Mouse (Mus musculus) thymus, postnatal 25 days (tissue): ENCODE results near the gene Erp29.

Source experiments
- DNase-seq: peaks from one replicate; pipeline ENCODE4 v3.0.0; 2022

Gene Erp29

GRCm38 (mm10) chr5:121452026-121452869 lies at the start of gene Erp29:
Gene Erp29 (minus strand): TSS chr5:121452506.
- peak; percentile 100 for DNase-seq

- DNase-seq, result peak; percentile 15
Observed at GRCm38 (mm10) chr5:121501424-121501996, 49.2 kb upstream of the Erp29 start.

GRCm38 (mm10) chr5:121500719-121501118 lies 48.4 kb upstream of the Erp29 start:
- DNase-seq, result no peak

- no peak for DNase-seq
Observed at GRCm38 (mm10) chr5:121493305-121493704, 41.0 kb upstream of the Erp29 start.

- DNase-seq, result no peak
Observed at GRCm38 (mm10) chr5:121484801-121485200, 32.5 kb upstream of the Erp29 start.

- DNase-seq, result peak; percentile 18
Observed at GRCm38 (mm10) chr5:121477680-121478079, 25.4 kb upstream of the Erp29 start.

GRCm38 (mm10) chr5:121476040-121476439 lies 23.7 kb upstream of the Erp29 start:
- DNase-seq, result no peak

- DNase-seq, result no peak
Observed at GRCm38 (mm10) chr5:121474610-121475009, 22.3 kb upstream of the Erp29 start.

GRCm38 (mm10) chr5:121472411-121472810 lies 20.1 kb upstream of the Erp29 start:
- no peak for DNase-seq

- DNase-seq, result no peak
Observed at GRCm38 (mm10) chr5:121469566-121469965, 17.3 kb upstream of the Erp29 start.

- no peak for DNase-seq
Observed at GRCm38 (mm10) chr5:121463601-121464250, 11.4 kb upstream of the Erp29 start.

- DNase-seq, result no peak
Observed at GRCm38 (mm10) chr5:121462967-121463366, 10.7 kb upstream of the Erp29 start.

GRCm38 (mm10) chr5:121462171-121462502 lies 9.8 kb upstream of the Erp29 start:
- DNase-seq, result no peak

GRCm38 (mm10) chr5:121461339-121462170 lies 9.2 kb upstream of the Erp29 start:
- DNase-seq, result no peak

- no peak for DNase-seq
Observed at GRCm38 (mm10) chr5:121455510-121456265, 3.4 kb upstream of the Erp29 start.

- DNase-seq, result no peak
Observed at GRCm38 (mm10) chr5:121454503-121454782, 2.1 kb upstream of the Erp29 start.

GRCm38 (mm10) chr5:121453743-121454502 lies 1.6 kb upstream of the Erp29 start:
- no peak for DNase-seq

- DNase-seq, result no peak
Observed at GRCm38 (mm10) chr5:121452906-121453305, 600 bp upstream of the Erp29 start.

- no peak for DNase-seq
Observed at GRCm38 (mm10) chr5:121451644-121452025, 671 bp downstream of the Erp29 start, which contains the start of gene Tmem116. Gene Tmem116 (plus strand): TSS chr5:121451893.

GRCm38 (mm10) chr5:121451203-121451602 lies 1.1 kb downstream of the Erp29 start:
- no peak for DNase-seq

- no peak for DNase-seq
Observed at GRCm38 (mm10) chr5:121450476-121450875, 1.8 kb downstream of the Erp29 start.

GRCm38 (mm10) chr5:121449976-121450375 lies 2.3 kb downstream of the Erp29 start:
- DNase-seq, result peak; percentile 72
